Mouse (Mus musculus) retina, adult 2 months (tissue): ENCODE results near the gene Ndufa7.
A peak's percentile ranks its signal among the peaks of the same experiment; 100 is the strongest.
"Not testable (repeated sequence)": the region's sequence is repeated elsewhere in the genome, so short reads cannot be mapped to it uniquely, and the experiment has no call there.

Experiments
- DNase-seq: peaks from one replicate; pipeline ENCODE4 v3.0.0-alpha.2; 2012; ENCODE audit warnings: low read depth, low spot score

Gene Ndufa7

GRCm38 (mm10) chr17:33811142-33811516 lies 13.2 kb upstream of the Ndufa7 start:
- DNase-seq = no peak

GRCm38 (mm10) chr17:33812475-33812874 lies 11.9 kb upstream of the Ndufa7 start:
- no peak for DNase-seq

- DNase-seq = no peak
These were observed 11.4 kb upstream of the Ndufa7 start for GRCm38 (mm10) chr17:33812990-33813389.

- DNase-seq = no peak
These were observed 9.0 kb upstream of the Ndufa7 start for GRCm38 (mm10) chr17:33815399-33815798.

- no peak for DNase-seq
These were observed 7.8 kb upstream of the Ndufa7 start for GRCm38 (mm10) chr17:33816612-33817011.

GRCm38 (mm10) chr17:33817184-33817968 lies 7.0 kb upstream of the Ndufa7 start:
- DNase-seq = peak; percentile 86

GRCm38 (mm10) chr17:33817969-33818643 lies 6.3 kb upstream of the Ndufa7 start:
- no peak for DNase-seq

GRCm38 (mm10) chr17:33822436-33822959 lies 1.9 kb upstream of the Ndufa7 start:
- DNase-seq = no peak

- DNase-seq = not testable (repeated sequence)
These were observed 1.2 kb upstream of the Ndufa7 start for GRCm38 (mm10) chr17:33823171-33823570.

GRCm38 (mm10) chr17:33824997-33825330 lies 592 bp downstream of the Ndufa7 start:
- DNase-seq = not testable (repeated sequence)

- no peak for DNase-seq
These were observed 1.1 kb downstream of the Ndufa7 start for GRCm38 (mm10) chr17:33825462-33825861.

- peak; percentile 44 for DNase-seq
These were observed 2.5 kb downstream of the Ndufa7 start for GRCm38 (mm10) chr17:33826850-33827249.

GRCm38 (mm10) chr17:33828892-33829291 lies 4.5 kb downstream of the Ndufa7 start:
- no peak for DNase-seq

GRCm38 (mm10) chr17:33829561-33829960 lies 5.2 kb downstream of the Ndufa7 start:
- DNase-seq = no peak

- peak; percentile 86 for DNase-seq
These were observed 18.8 kb downstream of the Ndufa7 start, which contains the start of gene Cd320 for GRCm38 (mm10) chr17:33842966-33843795. Gene Cd320, plus strand, starts transcription at chr17:33843091.

- no peak for DNase-seq
These were observed 19.8 kb downstream of the Ndufa7 start for GRCm38 (mm10) chr17:33844196-33844595.

GRCm38 (mm10) chr17:33848139-33848538 lies 23.8 kb downstream of the Ndufa7 start:
- DNase-seq = no peak

GRCm38 (mm10) chr17:33851331-33851730 lies 27.0 kb downstream of the Ndufa7 start:
- DNase-seq = no peak

- no peak for DNase-seq
These were observed 33.4 kb downstream of the Ndufa7 start for GRCm38 (mm10) chr17:33857816-33858215.

GRCm38 (mm10) chr17:33865330-33866030 lies 41.1 kb downstream of the Ndufa7 start:
- DNase-seq = no peak

GRCm38 (mm10) chr17:33873537-33873936 lies 49.2 kb downstream of the Ndufa7 start, which contains the start of gene Gm7029:
Gene Gm7029, plus strand, starts transcription at chr17:33873837.
- DNase-seq = not testable (repeated sequence)
